Mouse (Mus musculus): Measurements from ENCODE around the gene Hist1h2bf. TPM values are rescaled to one million over a fixed set of nuclear protein-coding genes. Genes with fewer than 3 reads are reported as not detected.
"Not testable (repeated sequence)": the region's sequence is repeated elsewhere in the genome, so short reads cannot be mapped to it uniquely, and the experiment has no call there.

Hist1h2bf gene
- polyA plus RNA-seq, 1 experiment from 2014 or later: 2.1 TPM

DNA sequence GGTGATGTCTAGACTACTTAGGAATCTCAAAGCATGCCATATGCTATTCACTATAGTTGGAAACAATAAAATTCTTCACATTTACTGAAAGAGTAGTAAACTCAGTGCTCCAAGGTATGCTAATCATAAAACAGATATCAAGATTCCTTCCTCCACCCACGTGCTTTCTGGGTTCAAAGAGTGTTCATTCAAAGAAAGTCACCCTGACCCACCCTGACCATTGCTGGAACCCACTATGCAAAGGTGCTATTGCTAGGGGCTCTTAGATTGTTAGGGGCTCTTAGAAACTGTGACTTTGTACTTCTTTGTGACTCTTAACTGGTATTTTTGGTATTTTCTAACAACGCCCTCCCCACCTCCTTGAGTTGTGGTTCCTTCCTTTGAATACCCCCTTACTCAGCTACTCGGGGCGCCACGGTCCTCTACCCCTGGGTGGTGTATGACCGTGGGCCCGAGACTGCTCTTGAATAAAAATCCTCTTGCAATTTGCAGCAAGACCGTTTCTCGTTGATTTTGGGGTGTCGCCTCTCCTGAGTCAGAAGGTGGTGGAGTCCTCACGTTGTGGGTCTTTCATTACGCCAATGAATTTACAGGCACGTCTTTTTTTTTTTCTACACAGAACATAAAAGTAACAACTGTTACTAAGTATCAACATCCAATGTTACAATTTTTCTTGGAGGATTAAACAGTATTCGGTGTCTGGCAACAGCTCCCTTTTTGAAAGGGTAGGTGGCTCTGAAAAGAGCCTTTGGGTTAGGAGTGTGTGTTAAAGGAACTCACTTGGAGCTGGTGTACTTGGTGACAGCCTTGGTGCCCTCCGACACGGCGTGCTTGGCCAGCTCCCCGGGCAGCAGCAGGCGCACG lies 730 bp downstream of the Hist1h2bf start:
- ATAC-seq; H3K9me3 ChIP-seq (ENCODE audit: control insufficient read depth, low read length); H3K36me3 ChIP-seq (ENCODE audit: control insufficient read depth, insufficient read depth); H3K27me3 ChIP-seq (replicated peaks; ENCODE audit: control insufficient read depth, insufficient read depth, low read length): not testable (repeated sequence)
- 5% methylated on average over 18 of the region's 20 CpGs for WGBS
- Histone ChIP-seq H3K4me3 (replicated peaks; ENCODE audit: low read length) (peak overlapping the region; percentile 41), H3K27ac (ENCODE audit: low read length) (peak overlapping the region; percentile 85), H3K4me1 (replicated peaks; ENCODE audit: control insufficient read depth, insufficient read depth, low read length) (peaks cover 27% of the 10 kb centered on the region), H3K4me2 (ENCODE audit: low read length) (peak overlapping the region; percentile 53), H3K9ac (replicated peaks; ENCODE audit: low read depth, low read length) (peak overlapping the region; percentile 42)

DNA sequence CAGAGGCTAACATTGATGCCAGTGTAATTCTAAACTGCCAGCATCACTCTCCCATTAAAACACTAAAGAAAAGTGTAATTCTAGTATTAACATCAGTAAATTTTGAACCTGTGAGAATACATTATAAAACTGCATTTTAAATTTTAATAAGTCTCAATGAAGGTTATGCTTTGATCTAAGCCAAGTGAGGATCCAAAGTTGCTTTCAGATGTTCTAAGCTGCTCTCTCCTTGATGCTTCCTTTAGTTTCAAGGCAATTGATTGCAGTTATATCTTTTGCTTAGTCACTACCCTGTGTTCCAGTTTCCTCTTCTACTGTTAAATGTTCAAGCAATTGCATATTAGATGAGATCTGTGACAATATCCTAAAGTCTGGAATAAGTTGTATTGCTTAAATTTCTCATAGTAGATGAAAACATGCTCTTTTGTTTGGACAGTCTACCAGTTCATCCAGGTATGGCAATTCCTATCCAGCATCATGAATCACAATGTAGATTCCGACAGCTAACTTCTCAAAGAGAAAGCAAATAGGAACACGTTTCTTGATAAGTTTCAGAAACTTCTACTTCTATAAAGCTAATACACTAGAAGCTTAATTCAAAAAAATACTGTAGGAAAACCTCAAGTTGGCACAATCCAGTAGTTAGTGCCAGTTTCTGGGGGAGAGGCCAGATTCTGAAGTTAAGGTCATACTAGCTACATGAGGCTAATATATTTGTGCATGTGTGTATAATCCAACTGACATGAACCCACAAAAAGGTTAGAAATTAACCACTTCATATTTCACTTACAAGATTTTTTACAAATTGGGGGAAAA lies 1.6 kb downstream of the Hist1h2bf start:
- Histone ChIP-seq H3K4me3 (replicated peaks; ENCODE audit: low read length) (peak overlapping the region; percentile 44), H3K27me3 (replicated peaks; ENCODE audit: control insufficient read depth, insufficient read depth, low read length) (no peaks in the 10 kb centered on the region), H3K36me3 (ENCODE audit: control insufficient read depth, insufficient read depth) (no peaks in the 10 kb centered on the region), H3K27ac (ENCODE audit: low read length) (peak overlapping the region; percentile 96), H3K9ac (replicated peaks; ENCODE audit: low read depth, low read length) (peak overlapping the region; percentile 68), H3K4me1 (replicated peaks; ENCODE audit: control insufficient read depth, insufficient read depth, low read length) (peaks cover 27% of the 10 kb centered on the region), H3K4me2 (ENCODE audit: low read length) (peak overlapping the region; percentile 53), H3K9me3 (ENCODE audit: control insufficient read depth, low read length) (no peaks in the 10 kb centered on the region)
- no peak for ATAC-seq
- WGBS: 29% methylated on average over 2 of the region's 2 CpGs

DNA sequence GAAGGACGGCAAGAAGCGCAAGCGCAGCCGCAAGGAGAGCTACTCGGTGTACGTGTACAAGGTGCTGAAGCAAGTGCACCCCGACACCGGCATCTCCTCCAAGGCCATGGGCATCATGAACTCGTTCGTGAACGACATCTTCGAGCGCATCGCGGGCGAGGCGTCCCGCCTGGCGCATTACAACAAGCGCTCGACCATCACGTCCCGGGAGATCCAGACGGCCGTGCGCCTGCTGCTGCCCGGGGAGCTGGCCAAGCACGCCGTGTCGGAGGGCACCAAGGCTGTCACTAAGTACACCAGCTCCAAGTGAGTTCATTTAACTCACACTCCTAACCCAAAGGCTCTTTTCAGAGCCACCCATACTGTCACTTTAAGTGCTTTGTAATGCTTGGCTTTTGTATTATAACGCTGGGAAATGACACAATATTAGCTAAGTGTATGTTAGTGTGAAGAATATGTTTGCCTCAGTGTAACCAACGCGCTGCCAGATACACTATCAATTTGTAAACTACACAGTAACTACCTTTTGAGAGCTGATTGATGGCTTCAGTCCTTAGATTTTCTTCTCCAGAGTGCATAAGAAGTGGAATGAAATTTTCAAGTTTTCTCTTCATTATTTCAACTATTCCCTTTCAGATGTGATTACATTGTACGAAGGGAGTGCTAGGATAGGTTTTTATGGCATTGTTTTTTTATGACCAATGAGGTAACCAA lies 2.3 kb downstream of the Hist1h2bf start:
- not testable (repeated sequence) for H3K9me3 ChIP-seq (ENCODE audit: control insufficient read depth, low read length); H3K27me3 ChIP-seq (replicated peaks; ENCODE audit: control insufficient read depth, insufficient read depth, low read length); ATAC-seq; H3K36me3 ChIP-seq (ENCODE audit: control insufficient read depth, insufficient read depth)
- peak overlapping the region; percentile 68 for H3K9ac ChIP-seq (replicated peaks; ENCODE audit: low read depth, low read length)
- under 1% methylated on average over 10 of the region's 34 CpGs for WGBS
- H3K4me1 ChIP-seq (replicated peaks; ENCODE audit: control insufficient read depth, insufficient read depth, low read length): peaks cover 20% of the 10 kb centered on the region
- H3K4me3 ChIP-seq (replicated peaks; ENCODE audit: low read length): peak overlapping the region; percentile 44
- peak overlapping the region; percentile 96 for H3K27ac ChIP-seq (ENCODE audit: low read length)
- peak overlapping the region; percentile 53 for H3K4me2 ChIP-seq (ENCODE audit: low read length)

DNA sequence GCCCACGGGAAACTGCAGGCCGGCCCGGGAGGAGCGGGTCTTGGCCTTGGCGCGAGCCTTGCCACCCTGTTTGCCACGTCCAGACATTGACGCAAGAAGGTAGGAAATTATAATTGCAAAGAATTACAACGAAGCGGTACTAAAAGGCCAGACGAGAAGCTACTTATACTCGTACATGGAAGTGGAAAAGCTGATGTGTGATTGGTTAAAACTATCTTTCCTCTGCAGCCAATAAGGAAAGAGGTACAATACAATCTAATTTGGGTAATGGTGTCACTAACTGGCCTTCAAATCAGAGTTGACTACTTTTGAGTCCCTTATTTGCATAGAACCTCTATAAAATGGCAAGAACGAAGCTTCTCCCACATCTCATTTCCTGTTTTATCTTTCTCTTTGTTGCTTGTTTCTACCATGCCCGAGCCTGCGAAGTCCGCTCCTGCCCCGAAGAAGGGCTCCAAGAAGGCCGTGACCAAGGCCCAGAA lies 2.9 kb downstream of the Hist1h2bf start, which contains the start of the genes Hist1h2ae and Hist1h2bg:
Gene Hist1h2ae (minus strand): TSS at position 199 of the 482 bp plus-strand sequence.
Gene Hist1h2bg (plus strand): TSS at position 375 of the 482 bp plus-strand sequence.
- ATAC-seq: peak; percentile 91
- H3K36me3 ChIP-seq (ENCODE audit: control insufficient read depth, insufficient read depth): no peaks in the 10 kb centered on the region
- under 1% methylated on average over 18 of the region's 18 CpGs for WGBS
- H3K4me1 ChIP-seq (replicated peaks; ENCODE audit: control insufficient read depth, insufficient read depth, low read length): peaks cover 15% of the 10 kb centered on the region
- peak within 1 kb of the TSS; percentile 53 for H3K4me2 ChIP-seq (ENCODE audit: low read length)
- H3K27ac ChIP-seq (ENCODE audit: low read length): peak within 1 kb of the TSS; percentile 96
- H3K9ac ChIP-seq (replicated peaks; ENCODE audit: low read depth, low read length): peak within 1 kb of the TSS; percentile 68
- H3K9me3 ChIP-seq (ENCODE audit: control insufficient read depth, low read length): no peaks in the 10 kb centered on the region
- H3K27me3 ChIP-seq (replicated peaks; ENCODE audit: control insufficient read depth, insufficient read depth, low read length): no peaks in the 10 kb centered on the region
- H3K4me3 ChIP-seq (replicated peaks; ENCODE audit: low read length): peak within 1 kb of the TSS; percentile 44

DNA sequence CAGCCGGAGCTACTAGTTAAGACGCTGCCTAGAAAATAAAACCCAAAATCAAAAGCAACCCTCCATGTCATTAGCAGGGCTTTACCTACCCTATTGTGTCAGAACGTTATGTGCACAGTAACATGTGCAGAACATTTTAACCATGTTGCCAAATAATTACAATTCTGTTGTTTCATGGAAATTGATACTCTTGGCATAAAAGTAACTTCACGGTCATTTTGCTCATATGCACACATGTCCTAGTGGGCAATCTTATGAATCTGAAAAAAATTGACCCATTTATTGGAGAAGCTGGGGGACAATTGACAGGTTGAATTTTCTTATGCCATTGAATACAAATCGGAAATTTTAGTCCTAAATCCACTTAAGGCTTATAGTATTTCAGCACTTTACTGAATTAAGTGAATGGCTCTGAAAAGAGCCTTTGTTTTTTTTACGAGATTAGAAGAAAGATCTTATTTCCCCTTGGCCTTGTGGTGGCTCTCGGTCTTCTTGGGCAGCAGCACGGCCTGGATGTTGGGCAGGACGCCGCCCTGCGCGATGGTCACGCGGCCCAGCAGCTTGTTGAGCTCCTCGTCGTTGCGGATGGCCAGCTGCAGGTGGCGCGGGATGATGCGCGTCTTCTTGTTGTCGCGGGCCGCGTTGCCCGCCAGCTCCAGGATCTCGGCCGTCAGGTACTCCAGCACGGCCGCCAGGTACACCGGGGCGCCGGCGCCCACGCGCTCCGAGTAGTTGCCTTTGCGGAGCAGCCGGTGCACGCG lies 3.6 kb downstream of the Hist1h2bf start:
- Histone ChIP-seq H3K4me2 (ENCODE audit: low read length) (peak overlapping the region; percentile 53), H3K4me1 (replicated peaks; ENCODE audit: control insufficient read depth, insufficient read depth, low read length) (peaks cover 15% of the 10 kb centered on the region), H3K4me3 (replicated peaks; ENCODE audit: low read length) (peak overlapping the region; percentile 44), H3K9ac (replicated peaks; ENCODE audit: low read depth, low read length) (peak overlapping the region; percentile 57; the same call in 1 of the 2 replicates), H3K27ac (ENCODE audit: low read length) (peak overlapping the region; percentile 96)
- under 1% methylated on average over 23 of the region's 41 CpGs for WGBS
- not testable (repeated sequence) for H3K36me3 ChIP-seq (ENCODE audit: control insufficient read depth, insufficient read depth); H3K27me3 ChIP-seq (replicated peaks; ENCODE audit: control insufficient read depth, insufficient read depth, low read length); ATAC-seq; H3K9me3 ChIP-seq (ENCODE audit: control insufficient read depth, low read length)

DNA sequence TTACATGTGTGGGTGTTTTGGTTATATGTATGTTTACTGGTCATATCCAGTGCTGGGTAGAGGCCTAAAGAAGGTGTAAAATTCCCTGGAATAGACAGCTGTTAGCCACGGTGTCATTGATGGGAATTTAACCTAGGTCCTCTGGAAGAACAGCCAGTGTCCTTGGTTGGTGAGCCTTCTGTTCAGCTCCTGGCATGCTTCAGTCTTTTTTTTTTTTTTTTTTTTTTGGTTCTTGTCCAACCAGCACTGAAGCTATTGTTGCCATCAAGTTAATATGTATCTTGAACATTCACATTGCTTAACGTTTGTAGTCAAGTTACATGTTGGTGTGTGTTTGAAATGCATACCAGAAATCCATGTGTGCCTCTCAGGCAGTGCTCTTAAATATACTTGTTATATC lies 9.5 kb downstream of the Hist1h2bf start:
- H3K4me3 ChIP-seq (replicated peaks; ENCODE audit: low read length): no peak overlapping the region
- ATAC-seq: no peak
- WGBS: 90% methylated on average over 2 of the region's 2 CpGs

DNA sequence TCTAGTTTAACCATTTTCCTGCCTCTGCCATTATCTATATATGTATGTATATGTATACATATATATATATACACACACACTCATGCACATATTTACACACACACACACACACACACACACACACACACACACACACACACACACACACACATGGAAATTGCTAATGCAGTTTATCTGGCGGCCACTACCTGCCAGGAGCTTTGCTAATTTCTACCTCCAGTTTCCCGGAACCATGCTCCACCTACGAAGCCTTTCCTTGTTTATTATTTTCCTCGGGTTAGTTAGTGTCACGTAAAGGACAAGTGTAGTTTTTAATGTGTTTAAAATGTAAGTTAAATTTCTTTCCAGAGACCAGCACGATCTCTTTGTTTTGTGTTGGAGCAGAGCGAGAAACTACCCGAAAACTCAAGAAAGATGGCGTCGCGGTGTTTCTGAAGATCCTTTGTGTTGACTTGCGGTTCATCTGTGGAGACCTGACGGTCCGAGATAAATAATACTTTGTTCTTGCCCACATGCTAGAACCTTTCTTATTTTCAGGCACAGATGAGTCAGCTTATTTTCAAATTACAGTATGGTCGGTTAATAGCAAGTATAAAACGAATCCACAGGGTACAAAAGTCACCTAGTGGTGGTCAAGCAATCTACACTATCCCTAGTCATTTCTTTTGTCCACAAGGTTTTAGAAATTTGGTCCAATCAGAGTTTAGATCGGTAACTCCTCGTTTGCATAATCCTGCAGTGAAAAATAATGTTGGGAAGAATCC lies 11.1 kb downstream of the Hist1h2bf start:
- no peaks in the 10 kb centered on the region for H3K36me3 ChIP-seq (ENCODE audit: control insufficient read depth, insufficient read depth)
- peak overlapping the region; percentile 42 for H3K4me3 ChIP-seq (replicated peaks; ENCODE audit: low read length)
- H3K4me2 ChIP-seq (ENCODE audit: low read length): peak overlapping the region; percentile 82
- H3K4me1 ChIP-seq (replicated peaks; ENCODE audit: control insufficient read depth, insufficient read depth, low read length): peaks cover 6% of the 10 kb centered on the region; the same call in 1 of the 2 replicates
- peak overlapping the region; percentile 57 for H3K9ac ChIP-seq (replicated peaks; ENCODE audit: low read depth, low read length)
- no peaks in the 10 kb centered on the region for H3K27me3 ChIP-seq (replicated peaks; ENCODE audit: control insufficient read depth, insufficient read depth, low read length)
- H3K9me3 ChIP-seq (ENCODE audit: control insufficient read depth, low read length): no peaks in the 10 kb centered on the region
- peak; percentile 38 for ATAC-seq
- H3K27ac ChIP-seq (ENCODE audit: low read length): peak overlapping the region; percentile 98
- under 1% methylated on average over 18 of the region's 18 CpGs for WGBS

More for the DNA sequence above, 9.5 kb downstream of the Hist1h2bf start:
- H3K9ac ChIP-seq (replicated peaks; ENCODE audit: low read depth, low read length): no peak overlapping the region
- no peaks in the 10 kb centered on the region for H3K36me3 ChIP-seq (ENCODE audit: control insufficient read depth, insufficient read depth)
- no peak overlapping the region for H3K4me2 ChIP-seq (ENCODE audit: low read length)
- H3K27ac ChIP-seq (ENCODE audit: low read length): no peak overlapping the region
- H3K27me3 ChIP-seq (replicated peaks; ENCODE audit: control insufficient read depth, insufficient read depth, low read length): no peaks in the 10 kb centered on the region
- peaks cover 6% of the 10 kb centered on the region; the same call in 1 of the 2 replicates for H3K4me1 ChIP-seq (replicated peaks; ENCODE audit: control insufficient read depth, insufficient read depth, low read length)
- H3K9me3 ChIP-seq (ENCODE audit: control insufficient read depth, low read length): no peaks in the 10 kb centered on the region

All from forebrain, embryonic 16.5 days (tissue).